Mouse (Mus musculus) layer of hippocampus, adult 18-20 months (tissue): ENCODE data around the gene Hes6. TPM values are rescaled to one million over a fixed set of nuclear protein-coding genes. Genes with fewer than 3 reads are reported as not detected.

Experiments
- DNase-seq, 2 experiments: peaks; one replicate each; pipeline ENCODE4 v3.0.0; 2022; ENCODE audit warnings: low spot score in 2 of 2
- total RNA-seq, 2 experiments: library from RNA; stranded (reverse); gene quantifications; 2 replicates each; pipeline ENCODE4 v1.2.3; 2021

Hes6 gene
- total RNA-seq, 2 experiments from 2014 or later: 13.1 to 16.4 TPM

DNA sequence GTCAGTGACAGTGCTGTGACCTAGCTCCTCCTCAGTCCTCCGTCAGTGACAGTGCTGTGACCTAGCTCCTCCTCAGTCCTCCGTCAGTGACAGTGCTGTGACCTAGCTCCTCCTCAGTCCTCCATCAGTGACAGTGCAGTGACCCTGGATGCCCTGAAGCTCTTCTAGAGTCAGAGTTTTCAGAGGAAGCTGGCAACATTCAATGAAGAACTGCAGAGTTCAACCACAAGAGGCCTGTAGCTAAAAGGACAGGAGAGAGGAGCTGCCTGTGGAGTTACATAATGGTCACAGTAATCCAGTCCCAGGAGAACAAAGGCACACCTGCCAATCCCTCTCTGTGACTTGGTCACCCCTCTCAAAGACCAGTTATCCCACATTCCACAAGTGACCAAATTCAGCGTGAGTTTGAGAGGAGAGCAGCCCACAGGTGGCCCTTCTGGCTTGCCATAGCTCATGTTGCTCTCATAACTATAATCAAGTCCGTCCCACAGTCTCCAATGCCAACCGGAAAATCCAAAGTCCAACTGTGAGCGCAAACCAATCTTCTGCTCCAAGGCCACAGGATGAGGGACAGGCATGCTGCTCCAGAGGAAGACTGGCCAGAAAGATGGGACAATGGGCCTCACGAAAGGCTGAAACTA, 28.6 kb upstream of the Hes6 start:
- DNase-seq: no peak

GRCm38 (mm10) chr1:91441855-91442254, 28.0 kb upstream of the Hes6 start:
- DNase-seq: no peak

- no peak for DNase-seq
Observed at GRCm38 (mm10) chr1:91439776-91440175, 25.9 kb upstream of the Hes6 start.

DNA sequence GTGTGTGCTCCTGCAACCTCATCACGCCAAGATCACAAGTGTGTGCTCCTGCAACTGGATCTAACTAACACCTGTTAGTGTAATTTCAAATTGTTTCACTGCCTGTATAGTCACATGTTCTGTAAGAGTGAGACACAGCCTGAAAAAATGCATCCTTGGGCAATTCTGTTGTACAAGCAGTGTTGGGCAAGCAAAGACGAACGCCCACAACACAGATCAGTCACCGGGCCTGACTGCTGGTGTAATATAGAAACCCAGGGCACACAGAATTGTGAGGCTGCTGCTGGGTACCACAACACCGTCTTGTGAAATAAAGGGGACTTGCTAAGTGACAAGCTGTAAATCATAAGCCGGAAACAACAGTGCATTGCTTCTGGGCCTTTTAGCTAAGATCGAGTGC, 23.7 kb upstream of the Hes6 start:
- no peak for DNase-seq

DNA sequence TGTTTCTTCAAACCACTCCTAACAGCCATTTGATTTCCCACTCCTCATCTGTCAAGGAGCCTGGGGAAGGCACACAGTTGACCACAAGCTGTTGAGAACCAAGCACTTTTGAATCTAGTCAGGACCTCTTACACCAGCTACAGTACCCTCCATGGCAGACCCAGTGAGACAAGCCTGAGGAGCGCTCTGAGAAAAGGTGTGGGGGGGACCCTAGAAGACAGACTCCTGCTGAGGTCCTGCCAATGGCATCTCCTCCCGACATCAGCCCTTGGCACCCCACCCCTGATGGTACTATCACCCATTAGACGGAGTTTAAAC, 23.2 kb upstream of the Hes6 start:
- no peak for DNase-seq

DNA sequence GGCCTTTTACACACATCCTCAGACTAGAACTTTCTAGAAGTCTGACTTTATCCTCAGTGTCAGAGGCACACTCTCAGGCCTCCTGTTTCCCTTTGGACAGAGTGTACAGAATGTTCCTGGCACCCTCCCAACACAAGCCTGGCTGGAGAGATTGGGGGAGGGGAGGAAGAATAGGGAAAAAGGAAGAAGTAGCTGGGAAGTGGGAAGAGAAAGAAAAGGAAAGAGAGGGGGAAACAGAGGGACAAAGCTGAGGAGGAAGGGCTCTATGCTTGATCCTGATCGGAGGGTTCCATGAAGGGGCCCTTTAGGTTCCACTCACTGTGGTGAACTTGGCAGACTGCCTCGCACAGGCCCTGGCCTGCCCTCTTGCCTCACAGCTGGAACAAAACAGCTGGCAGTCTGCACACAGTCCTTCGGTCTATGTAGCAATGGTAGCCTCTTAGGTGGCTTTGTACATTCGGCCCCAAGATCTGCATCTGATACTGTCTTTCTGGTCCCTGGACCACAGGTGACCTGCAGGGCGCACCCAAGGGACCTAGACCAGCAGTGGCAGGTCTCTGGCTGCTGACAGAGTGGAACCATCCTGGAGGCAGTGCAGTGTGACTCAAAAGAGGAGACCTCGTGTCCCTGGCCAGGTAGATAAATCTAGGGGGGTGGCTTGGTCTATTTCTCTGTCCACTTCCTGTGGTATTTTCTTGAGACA, 22.7 kb upstream of the Hes6 start:
- DNase-seq: peak in 1 of 2 experiments; percentile 66

DNA sequence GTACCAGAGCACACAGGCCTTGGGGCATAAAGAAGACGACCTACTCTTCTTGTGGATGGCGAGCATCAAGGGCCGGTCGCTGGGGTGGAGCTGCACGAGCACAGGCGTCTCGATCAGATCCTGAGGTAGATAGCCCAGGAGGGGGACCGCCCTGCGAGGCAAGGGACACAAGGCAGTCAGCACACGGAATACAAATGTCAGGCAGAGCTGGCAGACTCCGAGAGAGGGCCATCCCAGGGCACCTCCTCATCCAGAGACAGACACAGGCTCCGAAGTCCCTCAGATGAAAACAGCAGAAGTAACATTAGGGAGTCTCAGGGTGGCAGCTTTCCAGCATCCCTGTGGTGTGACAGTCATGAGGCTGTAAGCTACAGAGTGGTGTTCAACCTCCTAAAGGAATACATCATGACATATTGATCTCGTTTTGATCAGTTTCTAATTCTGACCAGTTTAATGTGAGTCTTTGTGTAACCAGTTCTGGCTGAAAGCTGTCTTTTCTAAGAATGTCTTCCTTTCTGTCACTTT, 21.8 kb upstream of the Hes6 start:
- DNase-seq: no peak

GRCm38 (mm10) chr1:91434905-91435304, 21.1 kb upstream of the Hes6 start:
- DNase-seq: no peak

GRCm38 (mm10) chr1:91430761-91431160, 16.9 kb upstream of the Hes6 start:
- no peak for DNase-seq

GRCm38 (mm10) chr1:91429212-91429611, 15.4 kb upstream of the Hes6 start:
- DNase-seq: no peak

- DNase-seq: peak; percentile 51 to 88
Observed at GRCm38 (mm10) chr1:91428614-91429013, 14.8 kb upstream of the Hes6 start.

DNA sequence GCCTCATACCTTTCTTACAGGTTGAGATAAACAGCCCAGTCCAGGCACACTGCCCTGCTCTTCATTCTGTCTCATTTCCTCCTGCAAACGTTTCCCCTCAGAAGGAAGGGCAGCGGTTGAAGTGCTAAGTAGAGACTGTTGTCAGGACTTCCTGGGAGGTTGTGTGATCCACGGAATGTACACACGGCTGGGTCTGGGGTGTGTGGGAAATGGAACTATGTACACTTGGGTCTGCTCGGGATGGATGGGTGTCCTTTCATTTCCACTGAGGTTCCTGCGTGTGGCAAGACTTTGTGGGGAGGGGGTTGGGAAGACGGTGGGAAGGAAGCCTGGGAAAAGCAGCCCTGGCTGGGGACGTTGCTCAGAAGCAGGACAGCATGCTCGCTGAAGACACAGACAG, 12.6 kb upstream of the Hes6 start:
- DNase-seq: no peak

GRCm38 (mm10) chr1:91420601-91421065, 6.8 kb upstream of the Hes6 start:
- DNase-seq: no peak

DNA sequence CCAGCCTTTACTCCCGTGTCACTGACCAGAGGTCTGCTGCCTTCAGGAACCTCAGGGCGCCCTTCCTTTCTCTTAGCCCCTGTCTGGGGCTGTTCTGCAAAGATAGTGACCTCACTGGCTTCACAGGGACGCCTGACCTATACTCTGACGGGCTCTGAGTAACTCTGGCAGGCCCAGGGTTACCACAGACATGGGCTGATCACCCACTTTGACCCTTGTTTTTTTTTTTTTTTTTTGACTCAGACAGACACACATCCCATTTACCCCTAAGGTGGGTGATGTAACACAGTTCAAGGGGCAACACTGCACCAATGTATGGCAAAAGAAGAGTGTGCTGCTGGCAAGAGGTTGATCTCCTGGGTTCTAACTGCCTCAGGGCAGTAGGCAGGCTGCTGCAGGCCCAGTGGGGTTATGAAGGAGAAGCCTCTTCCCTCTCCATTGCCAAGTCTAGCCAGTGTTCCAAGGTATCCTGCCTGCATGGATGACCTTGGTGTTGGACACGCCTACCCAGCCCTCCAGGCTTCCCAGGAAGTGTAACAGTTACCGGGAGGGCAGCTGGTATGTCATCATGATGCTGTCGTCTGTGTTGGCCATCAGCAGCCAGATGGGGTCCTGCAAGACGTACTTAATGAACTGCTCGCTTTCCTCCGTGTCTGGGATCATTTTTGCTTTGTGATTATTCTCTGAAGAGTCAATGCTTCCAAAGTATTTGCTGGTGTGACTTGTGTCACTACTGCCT, 6.2 kb upstream of the Hes6 start:
- no peak for DNase-seq

DNA sequence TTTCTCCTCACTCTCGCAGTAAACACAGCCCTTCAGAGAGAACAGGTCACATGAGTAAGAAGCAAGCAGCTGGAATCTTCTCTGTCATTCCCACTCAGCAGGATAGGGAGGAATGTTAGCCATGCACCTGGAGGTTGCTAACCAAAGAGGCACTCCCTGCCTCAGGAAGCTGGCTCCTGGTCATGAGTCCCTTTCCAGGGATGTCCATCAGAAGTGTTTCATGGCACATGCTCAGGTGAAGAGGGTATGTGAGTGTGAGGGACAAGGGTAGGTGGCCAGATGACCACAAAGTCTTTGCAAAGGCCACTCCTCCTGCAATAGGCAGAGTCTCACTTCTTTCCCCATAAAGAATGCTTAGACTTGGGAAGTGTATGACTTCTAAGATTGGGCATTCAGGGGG, 4.2 kb upstream of the Hes6 start:
- DNase-seq: no peak

DNA sequence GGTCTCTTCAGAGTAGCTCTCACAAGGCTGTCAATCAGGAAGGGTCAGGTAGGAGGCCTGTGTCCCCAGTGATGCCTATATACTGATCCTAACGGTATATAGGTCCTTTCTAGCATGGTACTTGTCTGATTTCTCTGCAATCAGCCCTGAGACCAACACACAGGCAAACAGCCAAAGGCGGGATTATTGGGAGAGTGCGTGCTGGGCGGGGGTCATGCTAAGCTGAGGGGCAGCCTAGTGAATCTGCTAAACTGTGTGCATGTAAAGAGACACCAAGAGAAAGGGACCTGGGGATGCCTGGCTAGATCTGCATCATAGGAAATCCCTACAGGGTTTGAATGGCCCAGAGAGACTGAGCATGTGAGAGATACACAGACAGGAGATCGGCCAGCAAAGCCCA, 1.5 kb upstream of the Hes6 start:
- no peak for DNase-seq

GRCm38 (mm10) chr1:91414903-91415302, 1.1 kb upstream of the Hes6 start:
- DNase-seq: no peak

DNA sequence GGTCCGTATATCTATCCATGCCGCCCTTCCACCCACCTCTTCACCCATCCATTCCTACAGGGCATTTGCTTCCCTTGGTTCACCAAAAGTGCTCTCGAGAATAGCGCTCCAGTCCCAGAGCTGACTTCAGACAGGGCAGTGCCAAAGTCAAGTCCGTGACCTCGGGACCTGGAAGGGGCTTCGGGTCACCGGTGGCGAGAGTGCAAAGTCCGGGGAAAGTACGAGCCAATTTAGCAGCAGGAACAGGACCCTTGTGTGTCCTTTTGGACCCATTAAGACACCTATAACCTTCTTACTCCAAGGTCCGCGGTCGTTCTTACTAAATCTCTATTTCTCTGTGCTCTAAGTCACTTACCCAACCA, 321 bp downstream of the Hes6 start:
- no peak for DNase-seq

GRCm38 (mm10) chr1:91413030-91413506, 770 bp downstream of the Hes6 start:
- DNase-seq: peak; percentile 85 to 93

DNA sequence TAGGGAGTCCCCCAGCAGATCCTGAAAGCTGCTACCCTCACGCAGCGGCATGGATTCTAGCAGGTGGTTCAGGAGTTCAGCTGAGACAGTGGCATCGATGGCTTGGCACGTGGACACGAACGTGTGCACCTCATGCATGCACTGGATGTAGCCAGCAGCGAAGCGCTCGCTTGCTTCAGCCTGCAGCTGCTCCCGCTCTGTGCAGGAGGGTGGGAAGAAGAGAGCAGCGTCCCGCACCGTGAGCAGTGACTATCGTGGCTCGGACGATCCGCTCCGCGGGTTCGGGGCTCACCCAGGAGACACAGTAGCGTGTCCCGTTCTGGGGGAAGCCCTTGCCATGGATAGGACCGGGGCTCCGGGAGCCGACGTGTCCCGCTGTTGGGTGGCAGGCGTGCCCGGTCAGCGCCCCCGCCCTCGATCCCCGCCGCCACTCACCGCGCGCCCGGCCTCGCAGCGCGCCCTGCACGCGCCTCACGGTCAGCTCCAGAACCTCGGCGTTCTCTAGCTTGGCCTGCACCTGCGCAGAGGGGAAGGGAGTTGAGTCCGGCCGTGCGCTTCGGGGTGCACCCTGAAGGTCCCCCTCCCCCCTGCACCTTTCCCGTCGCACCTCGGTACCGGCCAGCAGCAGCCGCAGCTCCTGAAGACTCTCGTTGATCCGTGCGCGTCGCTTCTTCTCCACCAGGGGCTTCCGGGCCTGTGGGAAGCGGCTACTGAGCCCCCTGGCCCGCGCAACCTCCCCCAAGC, 1.4 kb downstream of the Hes6 start:
- no peak for DNase-seq

DNA sequence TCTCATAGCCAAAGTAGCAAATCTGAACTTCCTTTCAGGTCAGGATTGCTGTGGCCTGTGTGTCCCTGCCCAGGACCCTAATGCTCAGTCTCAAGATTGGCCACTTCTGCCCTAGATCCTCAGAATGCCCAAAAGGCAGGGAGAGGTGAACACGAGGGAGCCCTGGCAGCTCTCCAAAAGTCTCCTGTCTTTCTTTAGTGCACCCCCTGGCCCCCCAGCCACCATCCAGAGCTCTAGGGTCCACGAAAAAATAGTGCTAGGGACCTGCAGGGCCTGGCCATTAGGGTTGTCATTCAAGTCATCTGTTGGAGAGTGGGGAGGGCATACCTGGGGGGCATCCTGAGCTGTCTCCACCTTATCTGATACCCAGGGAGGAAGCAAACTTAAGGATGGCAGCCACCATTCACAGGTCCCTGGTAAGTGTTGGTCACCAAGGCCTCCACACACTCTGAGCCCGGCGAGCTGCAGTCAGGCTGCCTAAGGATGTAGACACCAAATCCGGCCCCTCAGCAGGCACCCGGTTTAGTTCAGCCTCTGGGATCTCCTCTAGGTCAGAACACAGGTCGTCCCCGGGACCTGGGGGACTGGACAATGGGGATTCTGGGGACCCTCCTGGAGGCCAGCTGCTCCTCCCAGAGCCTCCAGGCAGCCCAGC, 2.1 kb downstream of the Hes6 start:
- no peak for DNase-seq
